Mouse (Mus musculus) small intestine, adult 2 months (tissue): ENCODE measurements around the gene Top3b.

Source experiments
- CTCF ChIP-seq: fragments of 200-500 bp; IDR thresholded peaks from 2 replicates; pipeline ENCODE4 v1.5.1; 2012; ENCODE audit warnings: low read depth, mild to moderate bottlenecking, control low read depth, inconsistent platforms, low read length, moderate library complexity, mixed read lengths; ENCODE audit not compliant: insufficient replicate concordance, insufficient read length; ENCODE audit errors: extremely low read depth
- POLR2A ChIP-seq: fragments of 200-500 bp; IDR thresholded peaks from 2 replicates; pipeline ENCODE4 v1.6.1; 2012; ENCODE audit warnings: low read depth, mild to moderate bottlenecking, control low read depth, inconsistent platforms, low read length, moderate library complexity

DNA sequence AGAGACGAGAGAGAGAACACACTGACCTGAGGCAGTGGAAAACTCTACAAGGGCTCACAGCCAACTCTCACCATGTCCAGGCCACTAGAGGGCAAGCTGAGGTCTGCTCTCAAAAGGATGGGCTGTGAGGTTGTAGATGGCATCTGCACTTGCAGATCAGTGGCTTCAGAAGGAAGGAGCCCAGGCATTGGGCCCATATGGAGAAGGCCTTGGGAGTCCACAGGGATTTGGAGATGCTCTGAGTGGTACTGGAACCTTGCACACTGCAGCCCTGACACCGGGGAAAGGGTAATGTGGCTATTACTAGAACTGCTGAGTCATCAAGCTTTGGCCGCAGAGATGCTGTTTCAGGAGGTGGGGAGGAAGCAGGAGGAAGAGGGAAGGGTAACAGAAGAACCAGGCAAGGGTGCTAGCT, 50.5 kb downstream of the Top3b start:
- TF ChIP-seq CTCF (peak; percentile 50; the same call in 1 of the 2 replicates), POLR2A (no peak)
